Mouse (Mus musculus): ENCODE measurements around the gene Ddah2. TPM values are rescaled to one million over a fixed set of nuclear protein-coding genes. Genes with fewer than 3 reads are reported as not detected.

The Ddah2 gene
- polyA plus RNA-seq, 1 experiment from 2014 or later: 540 TPM

DNA sequence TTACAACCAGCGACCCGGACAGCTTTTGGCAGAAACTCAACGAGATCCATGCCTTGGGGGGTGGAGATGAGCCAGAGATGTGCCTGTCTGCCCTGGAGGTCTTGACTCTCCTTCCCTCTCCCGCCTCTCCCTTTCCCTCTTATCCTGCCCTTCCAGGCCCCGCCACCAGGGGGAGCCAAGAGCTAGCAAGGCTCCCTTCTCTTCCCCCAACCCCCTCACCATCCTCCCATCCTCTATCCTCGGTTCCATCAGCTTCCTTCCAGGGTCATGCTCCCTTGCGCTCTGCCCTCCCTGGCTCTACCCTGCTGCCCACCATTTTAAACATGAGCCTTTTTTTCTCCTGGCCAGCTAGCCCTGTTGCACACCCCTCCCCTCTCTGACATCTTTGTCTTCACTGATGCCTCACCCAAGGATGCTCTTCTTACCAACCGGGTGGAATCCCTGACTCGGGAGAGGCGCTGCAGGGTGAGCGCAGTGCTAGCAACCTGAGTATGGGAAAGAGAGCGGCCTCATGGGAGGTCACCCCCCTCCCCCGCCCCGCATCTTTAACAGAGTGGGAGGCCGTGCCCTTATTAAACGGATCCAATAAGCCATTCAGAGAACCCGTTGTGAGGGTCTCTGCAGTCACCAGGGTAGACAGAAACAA, 37.5 kb upstream of the Ddah2 start:
- peaks cover 4% of the 10 kb centered on the region; the same call in 1 of the 2 replicates for H3K36me3 ChIP-seq
- 4% methylated on average over 17 of the region's 17 CpGs for WGBS
- H3K9me3 ChIP-seq: no peaks in the 10 kb centered on the region
- no peak overlapping the region for H3K4me3 ChIP-seq
- H3K27me3 ChIP-seq: no peaks in the 10 kb centered on the region
- 0 out of 2 replicates have a peak overlapping the region, but pooled peaks have one; percentile 0 for H3K9ac ChIP-seq (replicated peaks)
- peaks cover 16% of the 10 kb centered on the region for H3K4me1 ChIP-seq
- 0 out of 2 replicates have a peak overlapping the region, but pooled peaks have one; percentile 24 for H3K27ac ChIP-seq (replicated peaks)
- H3K4me2 ChIP-seq (replicated peaks): peak overlapping the region; percentile 19; the same call in 1 of the 2 replicates
- peak; percentile 70 for ATAC-seq (replicated peaks)

- H3K27me3 ChIP-seq: no peaks in the 10 kb centered on the region
- H3K27ac ChIP-seq (replicated peaks): no peak overlapping the region
- H3K4me1 ChIP-seq: peaks cover 18% of the 10 kb centered on the region
- no peak overlapping the region for H3K9ac ChIP-seq (replicated peaks)
- H3K36me3 ChIP-seq: no peaks in the 10 kb centered on the region
- ATAC-seq (replicated peaks): no peak
- H3K9me3 ChIP-seq: no peaks in the 10 kb centered on the region
- no peak overlapping the region for H3K4me3 ChIP-seq
- H3K4me2 ChIP-seq (replicated peaks): no peak overlapping the region
- 63% methylated on average over 6 of the region's 6 CpGs for WGBS
These were observed 36.9 kb upstream of the Ddah2 start for GRCm38 (mm10) chr17:35021842-35022477.

GRCm38 (mm10) chr17:35022541-35023060, 36.2 kb upstream of the Ddah2 start:
- 94% methylated on average over 8 of the region's 8 CpGs for WGBS
- no peak overlapping the region for H3K4me3 ChIP-seq
- no peak for ATAC-seq (replicated peaks)
- H3K27ac ChIP-seq (replicated peaks): no peak overlapping the region
- no peaks in the 10 kb centered on the region for H3K36me3 ChIP-seq
- no peaks in the 10 kb centered on the region for H3K27me3 ChIP-seq
- no peak overlapping the region for H3K4me2 ChIP-seq (replicated peaks)
- peaks cover 24% of the 10 kb centered on the region for H3K4me1 ChIP-seq
- H3K9me3 ChIP-seq: no peaks in the 10 kb centered on the region
- no peak overlapping the region for H3K9ac ChIP-seq (replicated peaks)

GRCm38 (mm10) chr17:35023221-35023620, 35.6 kb upstream of the Ddah2 start:
- no peak overlapping the region for H3K9ac ChIP-seq (replicated peaks)
- WGBS: 87% methylated on average over 5 of the region's 5 CpGs
- H3K36me3 ChIP-seq: no peaks in the 10 kb centered on the region
- H3K27me3 ChIP-seq: no peaks in the 10 kb centered on the region
- no peak overlapping the region for H3K27ac ChIP-seq (replicated peaks)
- no peak overlapping the region for H3K4me3 ChIP-seq
- peaks cover 29% of the 10 kb centered on the region for H3K4me1 ChIP-seq
- no peak overlapping the region for H3K4me2 ChIP-seq (replicated peaks)
- H3K9me3 ChIP-seq: no peaks in the 10 kb centered on the region
- ATAC-seq (replicated peaks): no peak

DNA sequence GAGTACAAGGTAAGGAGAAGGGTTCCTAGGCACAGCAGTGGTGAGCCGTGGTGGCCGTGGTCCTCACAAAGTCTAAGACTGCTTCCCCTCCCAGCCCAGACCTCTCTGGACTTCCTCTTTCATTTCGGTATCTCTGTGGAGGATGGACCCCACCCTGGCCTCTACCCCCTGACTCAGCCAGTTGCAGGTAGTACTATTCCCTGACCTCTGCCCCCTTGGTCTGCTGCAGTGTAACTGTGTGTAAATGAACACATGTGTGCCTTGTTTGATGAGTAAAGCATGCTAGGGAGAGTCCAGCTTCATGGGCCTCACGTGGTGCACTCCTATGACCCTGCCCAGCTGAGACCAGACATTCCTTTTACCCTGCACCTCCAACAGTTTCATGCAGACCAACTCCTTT, 35.1 kb upstream of the Ddah2 start:
- Histone ChIP-seq H3K36me3 (no peaks in the 10 kb centered on the region), H3K27me3 (no peaks in the 10 kb centered on the region), H3K9ac (replicated peaks) (no peak overlapping the region), H3K9me3 (no peaks in the 10 kb centered on the region), H3K4me1 (peaks cover 29% of the 10 kb centered on the region), H3K27ac (replicated peaks) (no peak overlapping the region), H3K4me2 (replicated peaks) (no peak overlapping the region), H3K4me3 (no peak overlapping the region)
- ATAC-seq (replicated peaks): no peak
- 92% methylated on average over 4 of the region's 4 CpGs for WGBS

GRCm38 (mm10) chr17:35024261-35024660, 34.6 kb upstream of the Ddah2 start:
- no peak overlapping the region for H3K4me3 ChIP-seq
- H3K9me3 ChIP-seq: no peaks in the 10 kb centered on the region
- 79% methylated on average over 13 of the region's 13 CpGs for WGBS
- ATAC-seq (replicated peaks): no peak
- no peaks in the 10 kb centered on the region for H3K27me3 ChIP-seq
- H3K4me2 ChIP-seq (replicated peaks): no peak overlapping the region
- no peak overlapping the region for H3K27ac ChIP-seq (replicated peaks)
- H3K9ac ChIP-seq (replicated peaks): no peak overlapping the region
- no peaks in the 10 kb centered on the region for H3K36me3 ChIP-seq
- peaks cover 29% of the 10 kb centered on the region for H3K4me1 ChIP-seq

- 74% methylated on average over 7 of the region's 10 CpGs for WGBS
- peaks cover 34% of the 10 kb centered on the region for H3K4me1 ChIP-seq
- no peak overlapping the region for H3K9ac ChIP-seq (replicated peaks)
- H3K36me3 ChIP-seq: no peaks in the 10 kb centered on the region
- ATAC-seq (replicated peaks): no peak
- H3K27ac ChIP-seq (replicated peaks): no peak overlapping the region
- H3K9me3 ChIP-seq: no peaks in the 10 kb centered on the region
- no peaks in the 10 kb centered on the region for H3K27me3 ChIP-seq
- no peak overlapping the region for H3K4me3 ChIP-seq
- H3K4me2 ChIP-seq (replicated peaks): no peak overlapping the region
These were observed 33.9 kb upstream of the Ddah2 start for GRCm38 (mm10) chr17:35024691-35025488.

DNA sequence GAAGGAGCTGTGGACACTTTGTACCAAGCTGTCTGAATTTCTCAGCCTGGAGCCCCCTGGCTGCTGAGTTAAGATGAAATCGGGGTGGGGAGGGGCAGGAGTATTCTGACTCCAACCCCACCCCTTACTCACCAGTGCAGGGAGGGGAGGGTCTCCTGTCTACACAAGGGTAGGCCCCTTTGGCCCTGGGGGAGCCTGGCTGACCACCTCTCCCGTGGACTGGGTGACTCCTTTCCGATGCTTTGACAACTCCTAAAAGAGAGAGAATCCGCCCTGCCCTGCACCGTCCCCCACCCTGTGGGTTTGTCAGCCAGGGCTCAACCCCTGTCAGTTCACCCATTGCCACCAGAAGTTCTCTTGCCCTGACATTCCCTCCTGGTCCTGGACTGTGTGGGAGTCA, 32.6 kb upstream of the Ddah2 start:
- H3K4me2 ChIP-seq (replicated peaks): no peak overlapping the region
- no peaks in the 10 kb centered on the region for H3K27me3 ChIP-seq
- peak overlapping the region; percentile 66; the same call in 1 of the 2 replicates for H3K27ac ChIP-seq (replicated peaks)
- H3K36me3 ChIP-seq: no peaks in the 10 kb centered on the region
- H3K9ac ChIP-seq (replicated peaks): no peak overlapping the region
- no peak overlapping the region for H3K4me3 ChIP-seq
- no peak for ATAC-seq (replicated peaks)
- WGBS: 82% methylated on average over 5 of the region's 5 CpGs
- H3K4me1 ChIP-seq: peaks cover 36% of the 10 kb centered on the region
- H3K9me3 ChIP-seq: no peaks in the 10 kb centered on the region

DNA sequence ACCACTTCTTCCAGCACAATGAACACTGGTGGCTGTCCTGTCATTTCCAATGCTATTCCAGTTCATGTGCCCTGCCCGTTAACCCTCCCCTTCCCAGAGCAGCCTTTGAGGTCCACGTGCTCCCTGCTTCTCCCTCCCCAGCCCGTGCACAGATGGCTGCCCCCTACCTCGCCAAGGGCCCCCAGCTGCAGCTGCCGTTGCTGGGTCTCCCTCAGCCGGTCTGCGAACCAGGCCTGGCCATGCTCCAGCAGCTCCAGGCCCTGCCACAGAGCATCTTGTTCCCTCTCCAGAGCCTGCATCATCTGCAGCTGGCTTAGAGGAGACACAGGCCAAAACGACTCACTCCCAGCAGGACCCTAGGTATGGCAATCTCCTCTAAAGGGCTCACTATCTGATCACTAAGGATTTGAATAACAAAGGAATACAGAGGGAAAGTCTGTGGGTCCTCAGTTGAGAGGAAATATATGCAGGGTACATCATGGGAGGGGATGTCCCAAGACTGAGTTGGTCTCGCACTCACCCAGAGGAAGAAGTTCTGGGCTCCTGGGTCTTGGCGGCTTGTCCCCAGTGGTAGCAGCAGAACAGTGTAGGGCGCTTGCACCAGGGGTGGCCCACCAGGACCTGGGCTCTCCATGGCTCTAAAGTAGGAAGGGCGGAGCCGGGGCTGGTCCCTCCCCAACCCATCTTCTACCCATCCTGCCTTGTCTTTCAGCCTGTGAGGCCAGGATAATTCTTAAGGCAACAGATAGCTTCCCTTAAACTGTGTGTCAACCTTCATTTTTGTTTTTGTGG, 31.4 kb upstream of the Ddah2 start, which contains the start of gene Sapcd1:
Sapcd1 (minus strand) TSS at position 740 of the 792 bp plus-strand sequence.
- no peaks in the 10 kb centered on the region for H3K27me3 ChIP-seq
- peak within 1 kb of the TSS; percentile 66 for H3K27ac ChIP-seq (replicated peaks)
- H3K4me2 ChIP-seq (replicated peaks): peak within 1 kb of the TSS; percentile 2; the same call in 1 of the 2 replicates
- H3K4me3 ChIP-seq: no peak within 1 kb of the TSS
- ATAC-seq (replicated peaks): peak; percentile 84
- H3K4me1 ChIP-seq: peaks cover 29% of the 10 kb centered on the region
- 32% methylated on average over 13 of the region's 13 CpGs for WGBS
- no peaks in the 10 kb centered on the region for H3K9me3 ChIP-seq
- no peaks in the 10 kb centered on the region for H3K36me3 ChIP-seq
- peak within 1 kb of the TSS; percentile 12; the same call in 1 of the 2 replicates for H3K9ac ChIP-seq (replicated peaks)

GRCm38 (mm10) chr17:35028315-35028714, 30.5 kb upstream of the Ddah2 start:
- WGBS: 82% methylated on average over 2 of the region's 2 CpGs
- ATAC-seq (replicated peaks): no peak
- Histone ChIP-seq H3K9me3 (no peaks in the 10 kb centered on the region), H3K9ac (replicated peaks) (0 out of 2 replicates have a peak overlapping the region, but pooled peaks have one; percentile 3), H3K27me3 (no peaks in the 10 kb centered on the region), H3K27ac (replicated peaks) (0 out of 2 replicates have a peak overlapping the region, but pooled peaks have one; percentile 66), H3K4me3 (no peak overlapping the region), H3K4me2 (replicated peaks) (no peak overlapping the region), H3K4me1 (peaks cover 29% of the 10 kb centered on the region), H3K36me3 (no peaks in the 10 kb centered on the region)

Measured in forebrain, embryonic 15.5 days (tissue).